Mouse (Mus musculus) kidney, postnatal 25 days (tissue): ENCODE data around the gene Klf16.

ENCODE experiments used
- DNase-seq, 2 experiments: peaks; one replicate each; pipeline ENCODE4 v3.0.0; 2021; ENCODE audit warnings: mixed read lengths in 2 of 2

The Klf16 gene

GRCm38 (mm10) chr10:80573944-80574343 is 3.2 kb downstream of the Klf16 start:
- DNase-seq: no peak

- DNase-seq: no peak
Measured at GRCm38 (mm10) chr10:80572477-80572876, 4.6 kb downstream of the Klf16 start.

- DNase-seq: no peak
Measured at GRCm38 (mm10) chr10:80570871-80571836, 6.0 kb downstream of the Klf16 start.

- no peak for DNase-seq
Measured at GRCm38 (mm10) chr10:80570419-80570818, 6.7 kb downstream of the Klf16 start.

GRCm38 (mm10) chr10:80569664-80570066 is 7.5 kb downstream of the Klf16 start:
- DNase-seq: peak; percentile 76 to 87

GRCm38 (mm10) chr10:80568876-80569275 is 8.2 kb downstream of the Klf16 start:
- DNase-seq: no peak

GRCm38 (mm10) chr10:80566375-80567092 is 10.6 kb downstream of the Klf16 start:
- DNase-seq: peak; percentile 85 to 93

GRCm38 (mm10) chr10:80561116-80561944 is 15.8 kb downstream of the Klf16 start, which contains the start of gene Rexo1:
Gene Rexo1, minus strand, starts transcription at chr10:80561560.
- DNase-seq: peak; percentile 96 to 97

DNA sequence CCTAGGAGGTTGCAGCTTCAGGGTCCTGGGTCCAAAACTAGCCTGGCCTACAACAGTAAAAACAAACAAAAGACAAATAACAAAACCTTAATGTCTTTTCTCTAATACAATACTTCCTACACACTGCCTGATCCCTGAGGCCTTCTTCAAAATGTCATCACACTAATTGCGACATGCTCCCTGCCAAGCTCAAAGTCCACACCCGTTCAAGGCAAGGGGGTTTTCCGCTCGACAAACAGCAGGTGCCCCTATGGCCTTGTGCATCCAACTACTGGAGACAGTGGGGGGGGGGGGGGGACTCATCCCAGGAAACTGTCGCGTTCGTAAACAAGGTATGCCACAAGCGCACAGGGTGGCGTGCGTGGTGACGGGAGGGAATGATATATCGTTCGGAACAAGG is 16.5 kb downstream of the Klf16 start:
- peak; percentile 37 to 69 for DNase-seq

DNA sequence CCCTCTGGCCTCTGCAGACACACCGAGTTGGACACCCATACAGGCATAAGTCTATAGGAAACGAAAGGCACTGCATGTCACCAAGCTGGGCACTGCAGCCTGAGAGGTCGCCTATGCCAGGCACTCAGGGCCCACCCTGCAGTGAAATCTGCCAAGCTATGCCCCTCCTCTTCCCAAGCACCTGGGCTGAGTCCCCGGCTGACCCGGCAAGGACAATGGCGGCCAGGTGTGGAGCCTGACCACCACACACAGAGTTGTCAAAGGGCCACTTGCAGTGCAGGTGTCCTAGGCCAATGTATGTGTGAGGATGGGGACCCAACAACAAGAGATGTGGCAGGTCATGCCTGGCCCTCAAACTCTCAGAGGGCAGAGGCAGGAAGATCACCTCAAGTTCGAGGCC is 17.7 kb downstream of the Klf16 start:
- DNase-seq: no peak

GRCm38 (mm10) chr10:80557346-80557965 is 19.7 kb downstream of the Klf16 start:
- DNase-seq: peak; percentile 90 to 93

GRCm38 (mm10) chr10:80553997-80554396 is 23.1 kb downstream of the Klf16 start:
- no peak for DNase-seq

- DNase-seq: no peak
Measured at GRCm38 (mm10) chr10:80553575-80553974, 23.5 kb downstream of the Klf16 start.

GRCm38 (mm10) chr10:80552364-80552763 is 24.8 kb downstream of the Klf16 start:
- no peak for DNase-seq

DNA sequence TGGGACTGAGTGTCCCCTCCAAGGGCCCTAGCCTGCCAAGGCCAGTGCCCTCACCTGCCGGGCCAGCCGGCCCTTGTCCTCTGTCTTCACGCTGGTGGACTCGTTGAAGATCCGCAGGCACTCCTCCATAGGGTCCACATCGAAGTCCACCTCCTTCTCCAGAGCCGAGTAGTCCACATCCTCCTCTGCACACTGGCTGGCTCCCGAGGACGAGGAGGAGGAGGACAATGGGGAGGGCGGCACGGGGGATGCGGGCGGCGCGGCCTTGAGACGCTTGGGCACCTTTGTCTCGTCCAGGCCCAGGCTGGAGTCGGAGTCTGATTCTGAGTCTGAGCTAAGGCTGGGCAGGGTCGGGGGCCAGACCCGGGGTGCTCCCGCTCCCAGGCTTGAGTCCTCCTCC is 27.8 kb downstream of the Klf16 start:
- DNase-seq: no peak

- peak; percentile 67 to 72 for DNase-seq
Measured at GRCm38 (mm10) chr10:80548428-80549006, 28.6 kb downstream of the Klf16 start.

DNA sequence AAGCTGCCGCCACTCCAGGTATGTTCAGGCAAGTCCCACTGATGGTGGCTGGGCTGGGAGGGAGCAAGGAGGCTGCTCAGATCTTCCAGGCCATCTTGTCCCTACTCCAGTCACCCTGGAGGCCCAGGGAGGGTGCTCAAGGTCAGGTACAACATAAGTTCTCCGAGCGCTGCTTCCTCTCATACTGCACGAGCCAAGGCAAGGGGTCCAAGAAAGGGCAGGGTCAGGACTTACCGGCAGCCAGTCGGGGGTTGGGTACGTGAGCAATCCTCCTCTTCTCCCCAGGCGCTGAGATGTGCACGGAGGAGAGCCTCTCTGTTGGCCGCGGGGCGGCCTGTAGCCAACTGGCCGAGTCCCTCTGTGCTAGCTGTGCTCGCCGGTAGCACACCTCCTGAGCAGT is 29.6 kb downstream of the Klf16 start:
- DNase-seq: no peak

DNA sequence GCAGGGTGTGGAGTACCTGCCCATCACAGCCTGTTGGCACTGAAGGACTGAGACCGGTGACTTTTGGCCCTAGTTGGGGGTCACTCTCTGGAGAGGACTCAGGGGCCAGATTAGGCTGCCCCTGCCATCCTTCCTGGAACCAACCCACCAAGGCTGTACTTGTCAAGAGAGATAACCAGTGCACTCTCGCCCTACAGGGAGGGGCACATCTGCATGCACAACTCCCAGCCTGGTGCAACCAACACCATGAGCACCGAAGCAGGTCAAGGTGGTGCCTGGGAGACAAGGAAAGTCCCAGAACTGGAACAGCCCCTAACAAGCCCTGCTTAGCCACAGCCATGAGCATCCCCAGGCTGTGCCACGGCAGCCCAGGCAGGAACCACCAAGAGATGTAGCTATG is 30.2 kb downstream of the Klf16 start:
- DNase-seq: no peak

DNA sequence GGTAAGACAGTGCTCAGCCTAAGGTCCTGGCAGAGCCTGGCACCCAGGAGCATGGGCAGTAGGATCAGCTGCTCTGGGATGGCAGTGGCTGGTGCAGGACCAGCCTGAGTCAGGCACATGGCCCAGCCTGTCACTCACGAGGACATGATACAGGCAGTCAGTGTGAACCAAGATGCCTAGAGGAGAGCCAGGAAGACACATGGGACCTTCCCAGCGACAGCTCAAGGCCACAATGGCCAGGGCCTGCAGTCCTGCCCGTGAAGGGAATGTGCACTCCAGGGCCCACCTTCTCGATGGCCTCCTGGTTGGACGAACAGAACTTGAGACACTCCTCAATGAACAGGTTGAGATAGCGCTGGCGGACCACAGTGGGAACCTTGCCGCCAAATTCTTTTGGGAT is 31.5 kb downstream of the Klf16 start:
- no peak for DNase-seq

GRCm38 (mm10) chr10:80543873-80544272 is 33.2 kb downstream of the Klf16 start:
- no peak for DNase-seq

DNA sequence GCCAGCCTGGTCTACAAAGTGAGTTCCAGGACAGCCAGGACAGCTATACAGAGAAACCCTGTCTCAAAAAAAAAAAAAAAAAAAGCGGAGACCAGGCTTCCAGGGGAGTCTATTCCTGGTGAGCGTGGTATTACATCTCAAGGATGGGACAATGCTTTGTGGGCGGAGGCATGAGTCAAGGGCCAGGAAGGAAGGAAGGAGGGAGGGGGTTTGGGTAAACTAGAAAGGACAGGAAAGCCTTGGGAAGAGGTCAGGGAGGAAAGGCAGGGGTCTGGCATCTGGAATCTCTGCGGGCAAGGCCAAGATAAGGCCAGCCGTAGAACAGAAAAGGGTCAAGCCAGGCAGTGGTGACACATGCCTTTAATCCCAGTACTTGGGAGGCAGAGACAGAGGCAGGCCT is 37.6 kb downstream of the Klf16 start:
- DNase-seq: no peak
